Mouse (Mus musculus) liver, embryonic 15.5 days (tissue): ENCODE measurements around the gene Gins2. TPM values are rescaled to one million over a fixed set of nuclear protein-coding genes. Genes with fewer than 3 reads are reported as not detected.

Source experiments
- ATAC-seq: fragments of 200-750 bp; cut with Nextera tagmentation; 2 replicates; pipeline ENCODE4 v1.8.0; 2017; ENCODE audit warnings: moderate number of reproducible peaks, mild to moderate bottlenecking, moderate library complexity; ENCODE audit not compliant: insufficient read depth
- H3K27ac ChIP-seq: fragments of 300-500 bp; sonication (generic); replicated peaks from 2 replicates; pipeline ENCODE4 v1.5.1; 2015; ENCODE audit warnings: mild to moderate bottlenecking, inconsistent platforms
- H3K27me3 ChIP-seq: fragments of 300-500 bp; sonication (generic); 2 replicates; pipeline ENCODE4 v1.6.1; 2015; ENCODE audit warnings: mild to moderate bottlenecking, inconsistent platforms
- H3K36me3 ChIP-seq: fragments of 300-500 bp; sonication (generic); replicated peaks from 2 replicates; pipeline ENCODE4 v1.6.1; 2015; ENCODE audit warnings: moderate library complexity, mild to moderate bottlenecking, inconsistent platforms
- H3K4me1 ChIP-seq: fragments of 300-500 bp; sonication (generic); replicated peaks from 2 replicates; pipeline ENCODE4 v1.6.1; 2015; ENCODE audit warnings: inconsistent platforms
- H3K4me2 ChIP-seq: fragments of 300-500 bp; sonication (generic); 2 replicates; pipeline ENCODE4 v1.6.1; 2015; ENCODE audit warnings: moderate library complexity, mild to moderate bottlenecking, inconsistent platforms
- H3K4me3 ChIP-seq: fragments of 300-500 bp; sonication (generic); replicated peaks from 2 replicates; pipeline ENCODE4 v1.5.1; 2015; ENCODE audit warnings: mild to moderate bottlenecking, inconsistent platforms
- H3K9ac ChIP-seq: fragments of 300-500 bp; sonication (generic); 2 replicates; pipeline ENCODE4 v1.6.1; 2015; ENCODE audit warnings: moderate library complexity, mild to moderate bottlenecking, inconsistent platforms
- H3K9me3 ChIP-seq: fragments of 300-500 bp; sonication (generic); replicated peaks from 2 replicates; pipeline ENCODE4 v1.6.1; 2016; ENCODE audit warnings: inconsistent platforms
- WGBS: fragments of 180-500 bp; shearing (Covaris S2); methylation state at CpG from one replicate; pipeline ENCODE4 v1.1.7; 2015; ENCODE audit warnings: mixed read lengths; ENCODE audit not compliant: insufficient replicate concordance; 5-methylcytosine and 5-hydroxymethylcytosine counted together
- polyA plus RNA-seq: library from polyadenylated mRNA; unstranded; fragments of >200 nt; fragmentation: Nextera tagmentation; extraction: Ambion mirVana; gene quantifications from 2 replicates; pipeline ENCODE4 v1.2.1, GENCODE M21; 2015

Gene Gins2
- polyA plus RNA-seq, 1 experiment from 2014 or later, result 52.3 TPM

GRCm38 (mm10) chr8:120554466-120555039 is 34.6 kb downstream of the Gins2 start:
- H3K4me1 ChIP-seq, result peaks cover 58% of the 10 kb centered on the region
- H3K4me2 ChIP-seq, result no peak overlapping the region
- 92% methylated on average over 18 of the region's 18 CpGs for WGBS
- no peak overlapping the region for H3K27ac ChIP-seq
- H3K36me3 ChIP-seq, result peaks cover 86% of the 10 kb centered on the region
- H3K9me3 ChIP-seq, result no peaks in the 10 kb centered on the region
- no peaks in the 10 kb centered on the region for H3K27me3 ChIP-seq
- no peak overlapping the region for H3K9ac ChIP-seq
- ATAC-seq, result no peak
- H3K4me3 ChIP-seq, result no peak overlapping the region

GRCm38 (mm10) chr8:120553441-120554123 is 35.5 kb downstream of the Gins2 start:
- WGBS, result 86% methylated on average over 24 of the region's 24 CpGs
- Histone ChIP-seq H3K27ac (no peak overlapping the region), H3K9me3 (no peaks in the 10 kb centered on the region), H3K4me1 (peaks cover 64% of the 10 kb centered on the region), H3K36me3 (peaks cover 80% of the 10 kb centered on the region), H3K27me3 (no peaks in the 10 kb centered on the region), H3K9ac (no peak overlapping the region), H3K4me3 (no peak overlapping the region), H3K4me2 (no peak overlapping the region)
- ATAC-seq, result no peak

- Histone ChIP-seq H3K4me3 (no peak overlapping the region), H3K9me3 (no peaks in the 10 kb centered on the region), H3K27ac (no peak overlapping the region), H3K4me2 (no peak overlapping the region), H3K36me3 (peaks cover 81% of the 10 kb centered on the region), H3K27me3 (no peaks in the 10 kb centered on the region), H3K4me1 (peaks cover 73% of the 10 kb centered on the region), H3K9ac (no peak overlapping the region)
- no peak for ATAC-seq
- 85% methylated on average over 11 of the region's 11 CpGs for WGBS
These were observed 36.6 kb downstream of the Gins2 start for GRCm38 (mm10) chr8:120552509-120552908.

- H3K36me3 ChIP-seq, result peaks cover 81% of the 10 kb centered on the region
- no peak for ATAC-seq
- H3K4me1 ChIP-seq, result peaks cover 73% of the 10 kb centered on the region
These were observed 37.5 kb downstream of the Gins2 start for GRCm38 (mm10) chr8:120551677-120551980.

GRCm38 (mm10) chr8:120550937-120551676 is 38.0 kb downstream of the Gins2 start:
- no peaks in the 10 kb centered on the region for H3K9me3 ChIP-seq
- no peaks in the 10 kb centered on the region for H3K27me3 ChIP-seq
- WGBS, result 74% methylated on average over 11 of the region's 11 CpGs
- H3K36me3 ChIP-seq, result peaks cover 76% of the 10 kb centered on the region
- no peak overlapping the region for H3K27ac ChIP-seq
- no peak overlapping the region for H3K4me3 ChIP-seq
- H3K9ac ChIP-seq, result no peak overlapping the region
- ATAC-seq, result no peak
- no peak overlapping the region for H3K4me2 ChIP-seq
- peaks cover 72% of the 10 kb centered on the region for H3K4me1 ChIP-seq

More at GRCm38 (mm10) chr8:120551677-120551980, 37.5 kb downstream of the Gins2 start:
- 87% methylated on average over 3 of the region's 3 CpGs for WGBS
- H3K4me3 ChIP-seq, result no peak overlapping the region
- no peak overlapping the region for H3K9ac ChIP-seq
- no peak overlapping the region for H3K27ac ChIP-seq
- no peak overlapping the region for H3K4me2 ChIP-seq
- H3K9me3 ChIP-seq, result no peaks in the 10 kb centered on the region
- H3K27me3 ChIP-seq, result no peaks in the 10 kb centered on the region

GRCm38 (mm10) chr8:120550430-120550829 is 38.7 kb downstream of the Gins2 start:
- peaks cover 72% of the 10 kb centered on the region for H3K4me1 ChIP-seq
- H3K9ac ChIP-seq, result no peak overlapping the region
- H3K27me3 ChIP-seq, result no peaks in the 10 kb centered on the region
- WGBS, result 71% methylated on average over 12 of the region's 12 CpGs
- no peaks in the 10 kb centered on the region for H3K9me3 ChIP-seq
- no peak for ATAC-seq
- H3K4me2 ChIP-seq, result no peak overlapping the region
- no peak overlapping the region for H3K4me3 ChIP-seq
- H3K36me3 ChIP-seq, result peaks cover 71% of the 10 kb centered on the region
- no peak overlapping the region for H3K27ac ChIP-seq

GRCm38 (mm10) chr8:120549922-120550321 is 39.2 kb downstream of the Gins2 start:
- Histone ChIP-seq H3K4me2 (no peak overlapping the region), H3K9ac (no peak overlapping the region), H3K27ac (no peak overlapping the region), H3K9me3 (no peaks in the 10 kb centered on the region), H3K27me3 (no peaks in the 10 kb centered on the region), H3K4me3 (no peak overlapping the region), H3K36me3 (peaks cover 66% of the 10 kb centered on the region), H3K4me1 (peaks cover 72% of the 10 kb centered on the region)
- 70% methylated on average over 11 of the region's 11 CpGs for WGBS
- ATAC-seq, result no peak

GRCm38 (mm10) chr8:120549321-120549921 is 39.7 kb downstream of the Gins2 start:
- H3K4me2 ChIP-seq, result peak overlapping the region; percentile 15; the same call in 1 of the 2 replicates
- peaks cover 72% of the 10 kb centered on the region for H3K4me1 ChIP-seq
- H3K9ac ChIP-seq, result no peak overlapping the region
- no peak overlapping the region for H3K4me3 ChIP-seq
- H3K27me3 ChIP-seq, result no peaks in the 10 kb centered on the region
- WGBS, result 68% methylated on average over 25 of the region's 25 CpGs
- H3K36me3 ChIP-seq, result peaks cover 61% of the 10 kb centered on the region
- no peaks in the 10 kb centered on the region for H3K9me3 ChIP-seq
- no peak for ATAC-seq
- H3K27ac ChIP-seq, result no peak overlapping the region

- no peak overlapping the region for H3K4me3 ChIP-seq
- no peak overlapping the region for H3K9ac ChIP-seq
- peaks cover 81% of the 10 kb centered on the region for H3K4me1 ChIP-seq
- WGBS, result 78% methylated on average over 16 of the region's 16 CpGs
- H3K36me3 ChIP-seq, result peaks cover 50% of the 10 kb centered on the region
- ATAC-seq, result no peak
- H3K27ac ChIP-seq, result no peak overlapping the region
- no peaks in the 10 kb centered on the region for H3K27me3 ChIP-seq
- no peak overlapping the region for H3K4me2 ChIP-seq
- no peaks in the 10 kb centered on the region for H3K9me3 ChIP-seq
These were observed 40.8 kb downstream of the Gins2 start for GRCm38 (mm10) chr8:120548313-120548761.

- no peak overlapping the region for H3K27ac ChIP-seq
- H3K4me2 ChIP-seq, result no peak overlapping the region
- no peaks in the 10 kb centered on the region for H3K27me3 ChIP-seq
- H3K9ac ChIP-seq, result no peak overlapping the region
- 79% methylated on average over 9 of the region's 9 CpGs for WGBS
- H3K4me3 ChIP-seq, result no peak overlapping the region
- peaks cover 43% of the 10 kb centered on the region for H3K36me3 ChIP-seq
- H3K9me3 ChIP-seq, result no peaks in the 10 kb centered on the region
- ATAC-seq, result peak; percentile 16; the same call in 1 of the 2 replicates
- peaks cover 83% of the 10 kb centered on the region for H3K4me1 ChIP-seq
These were observed 41.5 kb downstream of the Gins2 start for GRCm38 (mm10) chr8:120547562-120547961.

- H3K36me3 ChIP-seq, result peaks cover 28% of the 10 kb centered on the region
- peaks cover 97% of the 10 kb centered on the region for H3K4me1 ChIP-seq
- no peaks in the 10 kb centered on the region for H3K27me3 ChIP-seq
- ATAC-seq, result no peak
- 53% methylated on average over 5 of the region's 5 CpGs for WGBS
- no peak overlapping the region for H3K9ac ChIP-seq
- no peaks in the 10 kb centered on the region for H3K9me3 ChIP-seq
- no peak overlapping the region for H3K4me3 ChIP-seq
- peak overlapping the region; percentile 66 for H3K27ac ChIP-seq
- H3K4me2 ChIP-seq, result peak overlapping the region; percentile 10; the same call in 1 of the 2 replicates
These were observed 44.9 kb downstream of the Gins2 start for GRCm38 (mm10) chr8:120544155-120544554.
